Mouse (Mus musculus) E14TG2a.4 (cell line): Measurements from ENCODE around the gene Pde7b.

Source experiments
- H3K27me3 ChIP-seq: 2 replicates; pipeline ENCODE4 v1.6.1; 2014; ENCODE audit warnings: low read length, control low read depth; ENCODE audit not compliant: insufficient read depth
- H3K36me3 ChIP-seq: 2 replicates; pipeline ENCODE4 v1.6.1; 2014; ENCODE audit warnings: low read length, control low read depth; ENCODE audit not compliant: insufficient read depth
- H3K4me1 ChIP-seq: replicated peaks from 2 replicates; pipeline ENCODE4 v1.6.1; 2014; ENCODE audit warnings: low read depth, low read length, control low read depth
- H3K4me3 ChIP-seq: replicated peaks from 2 replicates; pipeline ENCODE4 v1.5.1; 2014; ENCODE audit warnings: mild to moderate bottlenecking, low read length
- H3K9me3 ChIP-seq: 2 replicates; pipeline ENCODE4 v1.6.1; 2014; ENCODE audit warnings: low read length, control low read depth
- CTCF ChIP-seq: conservative IDR thresholded peaks from 2 replicates; pipeline ENCODE4 v1.5.1; 2014; ENCODE audit warnings: low read length
- NANOG ChIP-seq: IDR thresholded peaks from 2 replicates; pipeline ENCODE4 v1.6.1; 2014; ENCODE audit warnings: borderline replicate concordance, low read length, mixed read lengths
- POU5F1 ChIP-seq: IDR thresholded peaks from 2 replicates; pipeline ENCODE4 v1.6.1; 2014; ENCODE audit warnings: low read length, borderline replicate concordance

The Pde7b gene

GRCm38 (mm10) chr10:20653299-20653698 lies 71.6 kb downstream of the Pde7b start:
- no peak for TF ChIP-seq CTCF
- no peak for TF ChIP-seq POU5F1
- no peak for TF ChIP-seq NANOG
- Histone ChIP-seq H3K36me3 (no peaks in the 10 kb centered on the region), H3K4me1 (peaks cover 4% of the 10 kb centered on the region; the same call in 1 of the 2 replicates), H3K27me3 (peaks cover 6% of the 10 kb centered on the region; the same call in 1 of the 2 replicates), H3K4me3 (no peak overlapping the region), H3K9me3 (no peaks in the 10 kb centered on the region)

DNA sequence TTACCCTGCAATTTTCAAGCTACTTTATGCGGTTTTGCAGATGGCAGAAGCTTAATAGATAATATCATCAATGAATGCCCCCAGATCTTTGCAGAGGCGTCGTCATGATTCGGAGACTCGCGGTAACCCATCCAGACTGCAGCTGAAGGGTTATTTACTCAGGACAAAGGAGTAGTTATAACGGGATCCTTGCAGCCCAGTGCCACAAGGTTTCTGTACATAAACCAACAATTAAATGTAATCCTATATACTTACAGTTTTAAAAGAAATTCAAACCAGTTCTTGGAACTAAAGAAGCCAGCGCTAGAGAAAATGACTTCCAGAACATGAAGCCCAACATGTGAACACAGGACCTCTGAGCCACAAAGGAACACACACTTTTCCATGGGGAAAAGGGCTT lies 88.5 kb downstream of the Pde7b start:
- Histone ChIP-seq H3K4me1 (no peaks in the 10 kb centered on the region), H3K27me3 (no peaks in the 10 kb centered on the region)
- TF ChIP-seq POU5F1 (no peak), CTCF (no peak), NANOG (no peak)

DNA sequence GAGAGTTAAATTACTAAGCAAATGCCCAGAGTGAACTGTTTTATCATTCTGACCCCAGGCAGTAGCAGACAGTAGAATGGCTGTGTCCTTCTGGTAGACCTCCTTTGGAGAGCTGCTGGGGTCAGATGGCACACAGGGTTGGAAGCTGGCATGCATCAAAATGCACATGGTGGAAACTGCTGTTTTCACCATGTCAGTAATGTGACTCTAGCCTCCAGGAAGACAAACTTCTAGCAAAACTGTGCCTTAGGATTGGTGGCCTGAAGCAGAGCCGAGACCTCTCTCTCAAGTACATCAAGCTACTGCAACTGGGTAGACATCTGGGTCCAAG lies 91.8 kb downstream of the Pde7b start:
- Histone ChIP-seq H3K4me3 (no peak overlapping the region), H3K36me3 (no peaks in the 10 kb centered on the region), H3K4me1 (no peaks in the 10 kb centered on the region), H3K27me3 (no peaks in the 10 kb centered on the region), H3K9me3 (no peaks in the 10 kb centered on the region)
- TF ChIP-seq POU5F1 (no peak), NANOG (no peak), CTCF (no peak)

More for the DNA sequence above, 88.5 kb downstream of the Pde7b start:
- H3K9me3 ChIP-seq: no peaks in the 10 kb centered on the region
- no peak overlapping the region for H3K4me3 ChIP-seq
- no peaks in the 10 kb centered on the region for H3K36me3 ChIP-seq

DNA sequence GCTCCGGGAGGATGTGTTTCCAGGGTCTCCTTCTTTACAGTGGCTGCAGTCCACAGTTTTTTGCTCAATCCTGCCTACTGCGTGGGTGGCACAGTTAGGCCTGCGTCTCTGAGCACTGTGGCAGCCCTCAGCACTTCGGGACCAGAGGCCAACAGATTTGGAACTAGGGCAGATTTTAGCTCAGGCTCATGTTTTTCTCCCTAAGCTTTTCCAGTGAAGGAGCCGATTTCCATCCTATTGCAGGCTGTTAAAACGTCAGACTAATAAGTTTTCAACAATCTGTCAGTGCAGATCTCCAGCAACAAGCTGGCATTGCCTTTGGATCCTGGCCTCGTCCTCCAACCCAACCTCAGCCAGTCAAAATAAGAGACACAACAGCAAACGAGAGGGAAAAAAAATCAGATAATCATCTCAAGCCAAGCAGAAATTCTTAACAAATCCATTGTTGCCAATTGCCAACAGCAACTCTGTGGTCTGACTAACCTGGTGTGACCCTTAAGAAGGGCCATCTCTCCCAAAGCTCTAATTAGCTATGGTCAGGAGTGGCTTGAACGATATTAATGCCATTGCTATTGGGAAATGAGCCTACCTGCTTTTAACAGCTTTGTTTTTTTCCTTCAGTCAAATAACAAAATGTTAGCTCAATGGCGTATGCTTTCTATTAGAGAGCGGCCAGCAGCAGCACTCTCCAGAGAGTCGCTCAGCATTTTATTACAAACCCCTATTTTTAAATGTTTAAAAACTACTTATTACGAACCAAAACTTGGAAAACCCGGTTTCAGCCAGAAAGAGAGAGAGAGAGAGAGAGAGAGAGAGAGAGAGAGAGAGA lies 92.4 kb downstream of the Pde7b start:
- Histone ChIP-seq H3K27me3 (no peaks in the 10 kb centered on the region), H3K4me1 (no peaks in the 10 kb centered on the region), H3K4me3 (no peak overlapping the region), H3K36me3 (no peaks in the 10 kb centered on the region), H3K9me3 (no peaks in the 10 kb centered on the region)
- TF ChIP-seq NANOG: no peak
- TF ChIP-seq POU5F1: no peak
- TF ChIP-seq CTCF: no peak

GRCm38 (mm10) chr10:20630122-20630521 lies 94.8 kb downstream of the Pde7b start:
- Histone ChIP-seq H3K4me3 (no peak overlapping the region), H3K4me1 (no peaks in the 10 kb centered on the region; the same call in 1 of the 2 replicates), H3K27me3 (peaks cover 11% of the 10 kb centered on the region), H3K36me3 (no peaks in the 10 kb centered on the region), H3K9me3 (no peaks in the 10 kb centered on the region)
- TF ChIP-seq POU5F1: no peak
- TF ChIP-seq NANOG: no peak
- no peak for TF ChIP-seq CTCF

DNA sequence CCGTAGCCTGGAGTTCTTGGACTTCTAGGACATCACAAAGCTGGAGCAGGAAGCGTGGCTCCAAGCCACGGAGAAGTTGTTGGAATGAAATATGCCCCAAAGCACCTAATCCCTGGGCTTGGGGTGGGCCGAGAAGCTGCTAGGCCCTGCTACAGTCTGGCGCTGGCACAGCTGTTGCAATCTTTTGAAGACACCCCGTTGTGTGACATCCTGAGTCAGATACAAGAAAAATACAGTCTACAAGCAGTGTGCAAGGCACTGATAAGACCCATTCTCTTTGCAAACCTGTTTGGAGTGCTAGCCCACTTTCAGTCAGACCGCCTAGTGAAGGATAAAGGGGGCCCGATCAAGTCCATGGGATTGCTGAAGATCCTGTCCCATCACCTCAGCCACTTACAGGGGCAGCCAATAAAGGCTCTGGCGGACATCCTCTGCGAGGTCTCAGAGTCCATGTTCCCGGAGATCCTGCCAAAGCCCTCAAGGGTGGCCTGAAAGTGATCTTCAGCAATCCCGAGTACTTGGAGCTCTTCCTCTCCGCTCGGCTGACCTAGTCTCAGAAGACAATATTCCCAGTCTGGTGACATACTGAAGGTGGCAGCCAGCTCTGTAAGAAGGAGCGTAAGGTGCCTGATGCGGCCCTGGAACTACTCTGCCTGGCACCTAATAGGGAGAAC lies 99.0 kb downstream of the Pde7b start:
- Histone ChIP-seq H3K4me3 (no peak overlapping the region), H3K27me3 (peaks cover 11% of the 10 kb centered on the region), H3K9me3 (no peaks in the 10 kb centered on the region), H3K36me3 (no peaks in the 10 kb centered on the region), H3K4me1 (no peaks in the 10 kb centered on the region; the same call in 1 of the 2 replicates)
- TF ChIP-seq NANOG (no peak), CTCF (no peak), POU5F1 (no peak)

GRCm38 (mm10) chr10:20621661-20622454 lies 103.0 kb downstream of the Pde7b start:
- H3K4me3 ChIP-seq: no peak overlapping the region
- H3K36me3 ChIP-seq: no peaks in the 10 kb centered on the region
- H3K9me3 ChIP-seq: no peaks in the 10 kb centered on the region
- H3K27me3 ChIP-seq: peaks cover 6% of the 10 kb centered on the region
- no peaks in the 10 kb centered on the region; the same call in 1 of the 2 replicates for H3K4me1 ChIP-seq
- TF ChIP-seq CTCF (no peak), NANOG (no peak), POU5F1 (no peak)

DNA sequence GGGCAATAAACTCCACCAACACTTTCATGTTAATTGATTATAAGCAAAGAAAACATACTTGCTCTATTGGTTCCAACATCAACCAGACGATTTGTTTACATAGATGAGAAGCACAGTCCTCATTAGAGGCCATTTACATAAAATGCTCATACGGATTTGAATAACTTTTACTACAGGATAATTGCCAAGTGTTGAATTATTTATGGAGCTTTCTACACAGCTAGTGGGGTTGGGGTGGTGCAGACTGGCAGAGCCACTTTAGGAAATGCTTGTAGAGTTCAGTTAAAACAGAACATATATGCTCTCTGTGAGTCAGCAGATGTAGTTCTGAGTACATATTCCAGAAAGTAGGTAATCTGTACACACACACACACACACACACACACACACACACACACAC lies 118.9 kb downstream of the Pde7b start:
- Histone ChIP-seq H3K9me3 (no peaks in the 10 kb centered on the region), H3K36me3 (no peaks in the 10 kb centered on the region), H3K27me3 (peaks cover 1% of the 10 kb centered on the region; the same call in 1 of the 2 replicates), H3K4me3 (no peak overlapping the region), H3K4me1 (no peaks in the 10 kb centered on the region; the same call in 1 of the 2 replicates)
- TF ChIP-seq NANOG (no peak), POU5F1 (no peak), CTCF (no peak)
